Comparison of ENCODE assay signal across 8 mouse cellular contexts in the genomic region with DNA sequence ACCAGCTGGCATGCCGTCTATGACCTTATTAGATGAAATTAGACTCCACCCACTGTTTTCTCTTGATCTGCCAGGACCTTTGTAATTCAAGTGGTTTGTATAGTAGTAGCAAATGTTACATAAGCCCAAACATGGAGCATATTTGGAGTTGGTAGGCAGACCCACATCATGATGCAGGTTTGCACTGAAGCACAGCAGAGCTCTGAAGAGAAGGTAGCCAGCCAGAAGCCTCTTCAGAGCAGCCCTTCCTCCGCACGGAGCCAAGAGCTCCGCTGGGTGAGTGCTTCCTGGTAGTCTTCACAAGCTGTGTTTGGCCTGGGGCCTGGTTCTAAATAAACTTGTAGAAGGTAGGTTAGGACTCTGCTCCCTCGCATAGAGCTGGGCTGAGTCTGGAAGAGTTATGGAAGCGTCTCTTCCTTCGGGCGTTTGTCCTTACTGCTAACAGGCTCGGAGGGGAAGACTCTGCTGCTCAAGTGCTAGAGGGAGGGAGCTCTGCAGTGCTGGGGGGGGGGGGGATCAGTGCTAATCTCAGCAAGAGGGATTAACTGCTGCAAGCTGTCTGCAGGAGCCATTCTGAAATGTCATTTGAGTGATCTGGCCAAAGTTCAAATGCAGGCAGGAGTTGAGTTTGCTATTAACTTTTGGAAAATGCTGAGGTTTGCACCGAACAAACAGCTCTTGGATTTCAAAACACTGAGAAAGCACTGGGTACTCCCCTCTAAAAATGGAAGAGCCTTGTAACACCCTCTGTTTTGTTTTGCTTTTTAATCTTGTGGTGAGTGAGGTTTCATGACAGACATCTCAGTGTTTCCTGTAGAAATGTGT. TPM values are rescaled to one million over a fixed set of nuclear protein-coding genes. Genes with fewer than 3 reads are reported as not detected.
A peak's percentile ranks its signal among the peaks of the same experiment; 100 is the strongest.
DNase-seq lines count a peak whose midpoint lies in the region; ATAC-seq lines count a peak whose summit lies in the region.

No protein-coding gene starts in this region.

- no peak for ATAC-seq in forebrain, embryonic 14.5 days
- no peak for ATAC-seq in hindbrain, embryonic 11.5 days (ENCODE audit: low FRiP score)
- no peak for ATAC-seq in limb, embryonic 12.5 days (ENCODE audit: insufficient number of reproducible peaks, insufficient read depth, low FRiP score, low TSS enrichment, low read depth)
- ATAC-seq in midbrain, embryonic 11.5 days (ENCODE audit: low FRiP score): peak; percentile 51
- peak; percentile 59 for ATAC-seq in stomach, embryonic 14.5 days (ENCODE audit: insufficient number of reproducible peaks, insufficient read depth, low FRiP score, low read depth)

- peak overlapping the region; percentile 33; the same call in 1 of the 2 replicates for H3K9ac ChIP-seq in forebrain, embryonic 14.5 days (ENCODE audit: low read length)
- H3K9ac ChIP-seq in hindbrain, embryonic 11.5 days (ENCODE audit: low read depth, low read length): no peak overlapping the region
- H3K9ac ChIP-seq in limb, embryonic 12.5 days (replicated peaks): no peak overlapping the region
- peak overlapping the region; percentile 40 for H3K9ac ChIP-seq in midbrain, embryonic 11.5 days (ENCODE audit: low read length)
- no peak overlapping the region for H3K9ac ChIP-seq in stomach, embryonic 14.5 days (replicated peaks; ENCODE audit: low read depth, low read length)

- H3K4me2 ChIP-seq in forebrain, embryonic 14.5 days (ENCODE audit: low read length): peak overlapping the region; percentile 35
- H3K4me2 ChIP-seq in hindbrain, embryonic 11.5 days (replicated peaks; ENCODE audit: low read depth, low read length): no peak overlapping the region
- peak overlapping the region; percentile 27 for H3K4me2 ChIP-seq in limb, embryonic 12.5 days
- H3K4me2 ChIP-seq in midbrain, embryonic 11.5 days: peak overlapping the region; percentile 26
- H3K4me2 ChIP-seq in stomach, embryonic 14.5 days (replicated peaks; ENCODE audit: low read depth, low read length): peak overlapping the region; percentile 39

- H3K4me1 ChIP-seq in forebrain, embryonic 14.5 days (ENCODE audit: control insufficient read depth, insufficient read depth, low read length): peaks cover 59% of the 10 kb centered on the region
- H3K4me1 ChIP-seq in hindbrain, embryonic 11.5 days (replicated peaks; ENCODE audit: control insufficient read depth, insufficient read depth, low read length): 0 out of 2 replicates have a peak, but pooled peaks cover 7% of the 10 kb centered on the region
- H3K4me1 ChIP-seq in limb, embryonic 12.5 days (replicated peaks): peaks cover 42% of the 10 kb centered on the region
- peaks cover 59% of the 10 kb centered on the region for H3K4me1 ChIP-seq in midbrain, embryonic 11.5 days (ENCODE audit: control insufficient read depth, insufficient read depth, low read length)
- peaks cover 33% of the 10 kb centered on the region for H3K4me1 ChIP-seq in stomach, embryonic 14.5 days (ENCODE audit: control insufficient read depth, insufficient read depth, low read length)

- DNase-seq in layer of hippocampus, adult 11-12 months (ENCODE audit: low spot score): peak; percentile 25
- DNase-seq in layer of hippocampus, adult 9-10 months (ENCODE audit: low spot score): no peak
- DNase-seq in cerebellum, adult 11-12 months: peak; percentile 67
- DNase-seq in forebrain, embryonic 14.5 days (ENCODE audit: low spot score): peak; percentile 47
- peak; percentile 34 for DNase-seq in hindbrain, embryonic 11.5 days (ENCODE audit: low spot score)
- peak; percentile 94 for DNase-seq in midbrain, embryonic 11.5 days (ENCODE audit: low spot score, missing footprints)

- no peaks in the 10 kb centered on the region for H3K27me3 ChIP-seq in forebrain, embryonic 14.5 days (replicated peaks; ENCODE audit: control insufficient read depth, insufficient read depth, low read length)
- H3K27me3 ChIP-seq in hindbrain, embryonic 11.5 days (ENCODE audit: control insufficient read depth, insufficient read depth, low read length): no peaks in the 10 kb centered on the region
- no peaks in the 10 kb centered on the region for H3K27me3 ChIP-seq in limb, embryonic 12.5 days
- H3K27me3 ChIP-seq in midbrain, embryonic 11.5 days (ENCODE audit: control insufficient read depth, insufficient read depth, low read length): no peaks in the 10 kb centered on the region
- no peaks in the 10 kb centered on the region for H3K27me3 ChIP-seq in stomach, embryonic 14.5 days (ENCODE audit: control insufficient read depth, insufficient read depth, low read length)

- 5% methylated on average over 10 of the region's 10 CpGs for WGBS in forebrain, embryonic 14.5 days
- whole genome bisulfite sequencing in hindbrain, embryonic 11.5 days: 12% methylated on average over 10 of the region's 10 CpGs
- 23% methylated on average over 10 of the region's 10 CpGs for WGBS in limb, embryonic 12.5 days
- WGBS in midbrain, embryonic 11.5 days: 4% methylated on average over 10 of the region's 10 CpGs
- WGBS in stomach, embryonic 14.5 days: 7% methylated on average over 10 of the region's 10 CpGs

- H3K36me3 ChIP-seq in forebrain, embryonic 14.5 days (ENCODE audit: control insufficient read depth, insufficient read depth, low read length): no peaks in the 10 kb centered on the region
- H3K36me3 ChIP-seq in hindbrain, embryonic 11.5 days (ENCODE audit: control insufficient read depth, insufficient read depth, low read length): no peaks in the 10 kb centered on the region
- no peaks in the 10 kb centered on the region for H3K36me3 ChIP-seq in limb, embryonic 12.5 days
- H3K36me3 ChIP-seq in midbrain, embryonic 11.5 days (ENCODE audit: control insufficient read depth, insufficient read depth, low read length): no peaks in the 10 kb centered on the region
- no peaks in the 10 kb centered on the region for H3K36me3 ChIP-seq in stomach, embryonic 14.5 days (ENCODE audit: control insufficient read depth, insufficient read depth, low read length)

- H3K4me3 ChIP-seq in forebrain, embryonic 14.5 days (ENCODE audit: low read depth, low read length): 0 out of 2 replicates have a peak overlapping the region, but pooled peaks have one; percentile 4
- no peak overlapping the region for H3K4me3 ChIP-seq in hindbrain, embryonic 11.5 days (ENCODE audit: low read depth, low read length)
- H3K4me3 ChIP-seq in limb, embryonic 12.5 days (replicated peaks): no peak overlapping the region
- H3K4me3 ChIP-seq in midbrain, embryonic 11.5 days (ENCODE audit: low read depth, low read length): peak overlapping the region; percentile 0; the same call in 1 of the 2 replicates
- H3K4me3 ChIP-seq in stomach, embryonic 14.5 days (ENCODE audit: low read depth, low read length): no peak overlapping the region

- H3K27ac ChIP-seq in forebrain, embryonic 14.5 days (ENCODE audit: low read depth, low read length): peak overlapping the region; percentile 76
- no peak overlapping the region for H3K27ac ChIP-seq in hindbrain, embryonic 11.5 days (ENCODE audit: low read depth, low read length)
- peak overlapping the region; percentile 50; the same call in 1 of the 2 replicates for H3K27ac ChIP-seq in limb, embryonic 12.5 days
- peak overlapping the region; percentile 48 for H3K27ac ChIP-seq in midbrain, embryonic 11.5 days (ENCODE audit: low read depth, low read length)
- H3K27ac ChIP-seq in stomach, embryonic 14.5 days (ENCODE audit: low read length): peak overlapping the region; percentile 84

- no peaks in the 10 kb centered on the region for H3K9me3 ChIP-seq in forebrain, embryonic 14.5 days (replicated peaks; ENCODE audit: control insufficient read depth, low read length)
- no peaks in the 10 kb centered on the region for H3K9me3 ChIP-seq in hindbrain, embryonic 11.5 days (ENCODE audit: control insufficient read depth, low read length)
- no peaks in the 10 kb centered on the region for H3K9me3 ChIP-seq in limb, embryonic 12.5 days
- H3K9me3 ChIP-seq in midbrain, embryonic 11.5 days (ENCODE audit: control insufficient read depth, low read length): no peaks in the 10 kb centered on the region
- H3K9me3 ChIP-seq in stomach, embryonic 14.5 days (ENCODE audit: control insufficient read depth, low read depth, low read length): no peaks in the 10 kb centered on the region

RNA-seq across cellular contexts. Expression of a gene that starts 52.9 kb away (rescaled TPM):
- polyA plus RNA-seq in forebrain, embryonic 14.5 days (2014; fragmentation: Nextera tagmentation; extraction: Ambion mirVana): 298 and 305 TPM in 2 replicates
- polyA plus RNA-seq in hindbrain, embryonic 11.5 days (2014; fragmentation: Nextera tagmentation; extraction: Ambion mirVana): 314 and 332 TPM in 2 replicates
- polyA plus RNA-seq in limb, embryonic 12.5 days (2016; fragmentation: Nextera tagmentation; extraction: Ambion mirVana): 275 TPM in 2 replicates
- polyA plus RNA-seq in midbrain, embryonic 11.5 days (2014; fragmentation: Nextera tagmentation; extraction: Ambion mirVana): 319 and 342 TPM in 2 replicates
- 209 and 237 TPM in 2 replicates for polyA plus RNA-seq in stomach, embryonic 14.5 days (2014; fragmentation: Nextera tagmentation; extraction: Ambion mirVana)

Comparison
In these comparisons a context has a peak if more than half of its experiments do, and no peak if none do; other contexts are left out.
1. ATAC-seq: peak in midbrain, embryonic 11.5 days (single experiment) and stomach, embryonic 14.5 days (single experiment); none in forebrain, embryonic 14.5 days (single experiment), hindbrain, embryonic 11.5 days (single experiment) and limb, embryonic 12.5 days (single experiment).
2. H3K4me3 ChIP-seq: peak in forebrain, embryonic 14.5 days (single experiment) and midbrain, embryonic 11.5 days (single experiment); none in hindbrain, embryonic 11.5 days (single experiment), limb, embryonic 12.5 days (single experiment) and stomach, embryonic 14.5 days (single experiment).
3. H3K9ac ChIP-seq: peak in forebrain, embryonic 14.5 days (single experiment) and midbrain, embryonic 11.5 days (single experiment); none in hindbrain, embryonic 11.5 days (single experiment), limb, embryonic 12.5 days (single experiment) and stomach, embryonic 14.5 days (single experiment).